Mouse (Mus musculus) stomach, postnatal 0 days (tissue): Measurements from ENCODE around the gene Nsd1. TPM values are rescaled to one million over a fixed set of nuclear protein-coding genes. Genes with fewer than 3 reads are reported as not detected.

Experiments used
- ATAC-seq: fragments of 200-750 bp; cut with Nextera tagmentation; 2 replicates; pipeline ENCODE4 v1.8.0; 2017; ENCODE audit not compliant: low FRiP score, low TSS enrichment
- DNase-seq: peaks from one replicate; pipeline ENCODE4 v3.0.0-alpha.2; 2016; ENCODE audit warnings: low spot score
- H3K27ac ChIP-seq: fragments of 300-500 bp; sonication (generic); replicated peaks from 2 replicates; pipeline ENCODE4 v1.5.1; 2014; ENCODE audit warnings: mild to moderate bottlenecking, control low read depth
- H3K27me3 ChIP-seq: fragments of 300-500 bp; sonication (generic); 2 replicates; pipeline ENCODE4 v1.6.1; 2014; ENCODE audit warnings: low read length; ENCODE audit not compliant: control insufficient read depth, insufficient read depth
- H3K36me3 ChIP-seq: fragments of 300-500 bp; sonication (generic); 2 replicates; pipeline ENCODE4 v1.6.1; 2014; ENCODE audit warnings: low read length, mixed read lengths; ENCODE audit not compliant: control insufficient read depth, insufficient read depth
- H3K4me1 ChIP-seq: fragments of 300-500 bp; sonication (generic); replicated peaks from 2 replicates; pipeline ENCODE4 v1.6.1; 2014; ENCODE audit warnings: antibody characterized with exemption; ENCODE audit not compliant: control insufficient read depth, insufficient read depth
- H3K4me2 ChIP-seq: fragments of 300-500 bp; sonication (generic); replicated peaks from 2 replicates; pipeline ENCODE4 v1.6.1; 2014; ENCODE audit warnings: low read depth, mild to moderate bottlenecking, control low read depth, moderate library complexity
- H3K4me3 ChIP-seq: fragments of 300-500 bp; sonication (generic); 2 replicates; pipeline ENCODE4 v1.5.1; 2014; ENCODE audit warnings: low read depth, low read length, control low read depth
- H3K9ac ChIP-seq: fragments of 300-500 bp; sonication (generic); 2 replicates; pipeline ENCODE4 v1.6.1; 2014; ENCODE audit warnings: mild to moderate bottlenecking, low read length, control low read depth, mixed read lengths
- H3K9me3 ChIP-seq: fragments of 300-500 bp; sonication (generic); 2 replicates; pipeline ENCODE4 v1.6.1; 2016; ENCODE audit warnings: low read length; ENCODE audit not compliant: control insufficient read depth
- CTCF ChIP-seq: IDR thresholded peaks from 2 replicates; pipeline ENCODE4 v1.5.1; 2016; ENCODE audit warnings: antibody characterized with exemption, low read depth, mild to moderate bottlenecking, moderate library complexity
- EP300 ChIP-seq: optimal IDR thresholded peaks from 2 replicates; pipeline ENCODE3; 2016; ENCODE audit warnings: antibody characterized with exemption
- WGBS: fragments of 180-500 bp; shearing (Covaris S2); extraction: QIAGEN DNeasy Blood & Tissue Kit; methylation state at CpG from one replicate; pipeline ENCODE4 v1.1.7; 2014; 5-methylcytosine and 5-hydroxymethylcytosine counted together
- polyA plus RNA-seq: library from polyadenylated mRNA; unstranded; fragments of >200 nt; fragmentation: Nextera tagmentation; extraction: Ambion mirVana; gene quantifications from 2 replicates; pipeline ENCODE4 v1.2.1, GENCODE M21; 2015

Nsd1 gene
- polyA plus RNA-seq, 1 experiment from 2014 or later, result 35.0 TPM

- Histone ChIP-seq H3K36me3 (peaks cover 12% of the 10 kb centered on the region), H3K27ac (no peak overlapping the region; the same call in 1 of the 2 replicates), H3K9me3 (no peaks in the 10 kb centered on the region), H3K4me1 (peaks cover 10% of the 10 kb centered on the region; the same call in 1 of the 2 replicates), H3K9ac (no peak overlapping the region), H3K4me2 (no peak overlapping the region), H3K4me3 (no peak overlapping the region), H3K27me3 (no peaks in the 10 kb centered on the region)
- ATAC-seq (no peak), DNase-seq (peak; percentile 20)
- WGBS, result 30% methylated on average over 4 of the region's 4 CpGs
- no peak for TF ChIP-seq EP300
- TF ChIP-seq CTCF, result no peak
Observed at GRCm38 (mm10) chr13:55327169-55327568, 117.6 kb downstream of the Nsd1 start.

- no peak for TF ChIP-seq EP300
- TF ChIP-seq CTCF, result peak; percentile 94
- Histone ChIP-seq H3K36me3 (peaks cover 12% of the 10 kb centered on the region), H3K4me3 (no peak overlapping the region), H3K9me3 (no peaks in the 10 kb centered on the region), H3K27me3 (no peaks in the 10 kb centered on the region), H3K9ac (0 out of 2 replicates have a peak overlapping the region, but pooled peaks have one; percentile 32), H3K4me2 (peak overlapping the region; percentile 92), H3K27ac (no peak overlapping the region; the same call in 1 of the 2 replicates), H3K4me1 (peaks cover 10% of the 10 kb centered on the region; the same call in 1 of the 2 replicates)
- peak; percentile 91 for DNase-seq
- peak; percentile 51 for ATAC-seq
- 52% methylated on average over 8 of the region's 8 CpGs for WGBS
Observed at GRCm38 (mm10) chr13:55327633-55328032, 118.1 kb downstream of the Nsd1 start.

GRCm38 (mm10) chr13:55328171-55328570, 118.6 kb downstream of the Nsd1 start:
- Histone ChIP-seq H3K27ac (no peak overlapping the region), H3K27me3 (no peaks in the 10 kb centered on the region), H3K9ac (peak overlapping the region; percentile 32; the same call in 1 of the 2 replicates), H3K4me2 (peak overlapping the region; percentile 92), H3K4me1 (peaks cover 10% of the 10 kb centered on the region; the same call in 1 of the 2 replicates), H3K4me3 (no peak overlapping the region), H3K9me3 (no peaks in the 10 kb centered on the region), H3K36me3 (peaks cover 12% of the 10 kb centered on the region)
- no peak for DNase-seq
- TF ChIP-seq CTCF (no peak), EP300 (no peak)
- 90% methylated on average over 6 of the region's 6 CpGs for WGBS
- ATAC-seq, result no peak

- H3K36me3 ChIP-seq, result peaks cover 12% of the 10 kb centered on the region
- no peaks in the 10 kb centered on the region for H3K9me3 ChIP-seq
- no peak overlapping the region for H3K27ac ChIP-seq
- 71% methylated on average over 4 of the region's 4 CpGs for WGBS
- DNase-seq, result no peak
- peak overlapping the region; percentile 5; the same call in 1 of the 2 replicates for H3K9ac ChIP-seq
- ATAC-seq, result no peak
- H3K4me2 ChIP-seq, result peak overlapping the region; percentile 92
- no peak for TF ChIP-seq EP300
- TF ChIP-seq CTCF, result no peak
- H3K27me3 ChIP-seq, result no peaks in the 10 kb centered on the region
- H3K4me3 ChIP-seq, result peak overlapping the region; percentile 63
- peaks cover 10% of the 10 kb centered on the region; the same call in 1 of the 2 replicates for H3K4me1 ChIP-seq
Observed at GRCm38 (mm10) chr13:55328641-55329040, 119.1 kb downstream of the Nsd1 start.

- H3K36me3 ChIP-seq, result peaks cover 10% of the 10 kb centered on the region
- no peaks in the 10 kb centered on the region for H3K9me3 ChIP-seq
- TF ChIP-seq EP300 (no peak), CTCF (no peak)
- H3K4me3 ChIP-seq, result peak overlapping the region; percentile 63
- no peaks in the 10 kb centered on the region for H3K27me3 ChIP-seq
- ATAC-seq, result no peak; the same call in 1 of the 2 replicates
- peak overlapping the region; percentile 35; the same call in 1 of the 2 replicates for H3K27ac ChIP-seq
- peak overlapping the region; percentile 65 for H3K9ac ChIP-seq
- peak overlapping the region; percentile 92 for H3K4me2 ChIP-seq
- WGBS, result under 1% methylated on average over 27 of the region's 29 CpGs
- no peak for DNase-seq
- H3K4me1 ChIP-seq, result peaks cover 10% of the 10 kb centered on the region; the same call in 1 of the 2 replicates
Observed at GRCm38 (mm10) chr13:55329109-55329682, 119.6 kb downstream of the Nsd1 start.
